Mouse (Mus musculus): Measurements from ENCODE around the gene Alox15. TPM values are rescaled to one million over a fixed set of nuclear protein-coding genes. Genes with fewer than 3 reads are reported as not detected.

The Alox15 gene
- total RNA-seq, 1 experiment from 2014 or later, result not detected

DNA sequence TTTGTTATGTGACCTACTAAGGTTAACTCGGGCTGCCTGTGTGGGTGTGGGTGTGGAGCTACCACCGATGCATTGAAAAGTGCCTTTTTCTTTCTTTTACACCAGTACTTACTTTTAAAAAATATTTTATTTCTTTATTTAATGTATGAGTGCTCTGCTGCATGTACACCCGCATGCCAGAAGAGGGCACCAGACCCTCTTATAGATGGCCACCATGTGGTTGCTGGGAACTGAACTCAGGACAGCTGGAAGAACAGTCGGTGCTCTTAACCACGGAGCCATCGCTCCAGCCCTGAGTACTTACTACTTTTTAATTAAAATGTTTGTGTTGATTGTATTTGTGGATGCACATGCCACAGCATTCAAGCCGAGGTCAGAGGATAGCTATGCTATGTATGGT, 38.0 kb downstream of the Alox15 start:
- 0 out of 2 replicates have a peak, but pooled peaks have one; percentile 47 for ATAC-seq (replicated peaks; ENCODE audit: low read depth, poor library complexity, severe bottlenecking)

DNA sequence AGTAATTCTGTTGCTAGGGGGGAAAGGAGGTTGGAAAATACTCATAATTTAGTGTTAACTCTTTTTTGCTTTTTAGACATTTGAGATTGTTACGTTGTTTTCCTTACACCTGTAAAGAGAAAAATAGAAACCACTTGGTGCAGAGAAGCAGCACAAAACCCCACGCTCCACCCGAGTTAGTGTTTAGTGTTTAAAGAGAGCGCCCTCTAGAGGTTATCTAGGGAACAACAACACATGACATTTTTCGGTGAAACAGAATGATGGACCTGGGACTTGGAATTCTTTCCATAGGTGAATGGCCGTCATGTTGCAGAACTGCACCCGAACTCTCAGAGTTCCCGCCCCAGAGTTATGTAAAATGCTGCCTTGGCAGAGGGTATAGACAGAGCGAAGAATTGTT, 42.5 kb downstream of the Alox15 start:
- no peak for ATAC-seq (replicated peaks; ENCODE audit: low read depth, poor library complexity, severe bottlenecking)

DNA sequence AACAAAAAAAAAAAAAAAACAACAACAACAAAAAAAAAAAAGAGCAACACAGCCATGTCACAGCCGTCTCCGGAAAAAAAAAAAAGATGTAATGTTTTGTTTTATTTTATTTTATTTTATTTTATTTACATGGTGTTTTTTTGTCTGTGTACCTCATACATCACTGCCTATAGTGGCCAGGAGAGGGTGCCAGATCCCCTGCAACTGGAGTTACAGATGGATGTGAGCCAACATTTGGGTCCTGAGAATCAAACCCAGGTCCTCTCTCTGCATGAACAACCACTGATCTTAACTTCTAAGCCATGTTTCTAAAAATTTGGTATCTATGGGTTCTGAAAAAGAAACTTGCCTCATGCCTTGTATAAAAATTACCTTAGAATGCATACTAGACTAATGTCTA, 43.5 kb downstream of the Alox15 start:
- no peak for ATAC-seq (replicated peaks; ENCODE audit: low read depth, poor library complexity, severe bottlenecking)

DNA sequence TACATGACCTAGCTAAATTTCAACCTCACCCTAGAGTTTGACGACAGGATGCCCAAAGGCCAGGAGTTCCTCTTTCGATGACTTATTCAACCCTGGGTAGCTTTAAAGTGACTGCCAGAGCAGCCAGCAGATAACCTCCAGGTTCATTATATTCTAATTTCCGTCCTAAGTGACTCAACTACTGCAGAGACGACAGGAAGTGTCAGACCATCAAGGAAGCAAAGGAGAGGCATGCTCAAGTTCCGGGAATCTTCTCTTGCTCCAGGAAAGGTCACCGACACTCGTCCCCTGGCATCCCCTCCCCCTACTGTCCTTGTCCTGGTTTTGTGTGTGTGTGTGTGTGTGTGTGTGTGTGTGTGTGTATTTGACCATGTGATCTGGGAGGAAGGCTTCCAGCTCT, 45.7 kb downstream of the Alox15 start:
- peak; percentile 79 for ATAC-seq (replicated peaks; ENCODE audit: low read depth, poor library complexity, severe bottlenecking)

DNA sequence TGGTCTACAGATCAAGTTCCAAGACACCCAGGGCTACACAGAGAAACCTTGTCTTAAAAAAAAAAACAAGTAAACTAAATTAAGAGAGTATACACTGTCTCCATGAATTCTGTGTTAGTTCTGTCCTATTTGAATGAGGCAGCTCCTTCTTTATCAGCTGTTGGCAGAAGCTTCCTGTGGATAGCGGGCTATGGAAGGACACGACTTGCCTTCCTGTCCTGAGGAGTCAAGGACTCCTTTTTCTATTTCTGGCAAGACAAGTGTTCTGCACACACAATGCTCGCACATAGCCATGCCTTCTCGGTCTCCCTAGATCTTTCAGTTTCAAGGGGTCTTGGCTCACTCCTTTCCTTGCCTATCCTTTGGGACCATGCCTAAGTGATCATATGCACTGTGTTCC, 49.5 kb downstream of the Alox15 start:
- peak; percentile 50 for ATAC-seq (replicated peaks; ENCODE audit: low read depth, poor library complexity, severe bottlenecking)

DNA sequence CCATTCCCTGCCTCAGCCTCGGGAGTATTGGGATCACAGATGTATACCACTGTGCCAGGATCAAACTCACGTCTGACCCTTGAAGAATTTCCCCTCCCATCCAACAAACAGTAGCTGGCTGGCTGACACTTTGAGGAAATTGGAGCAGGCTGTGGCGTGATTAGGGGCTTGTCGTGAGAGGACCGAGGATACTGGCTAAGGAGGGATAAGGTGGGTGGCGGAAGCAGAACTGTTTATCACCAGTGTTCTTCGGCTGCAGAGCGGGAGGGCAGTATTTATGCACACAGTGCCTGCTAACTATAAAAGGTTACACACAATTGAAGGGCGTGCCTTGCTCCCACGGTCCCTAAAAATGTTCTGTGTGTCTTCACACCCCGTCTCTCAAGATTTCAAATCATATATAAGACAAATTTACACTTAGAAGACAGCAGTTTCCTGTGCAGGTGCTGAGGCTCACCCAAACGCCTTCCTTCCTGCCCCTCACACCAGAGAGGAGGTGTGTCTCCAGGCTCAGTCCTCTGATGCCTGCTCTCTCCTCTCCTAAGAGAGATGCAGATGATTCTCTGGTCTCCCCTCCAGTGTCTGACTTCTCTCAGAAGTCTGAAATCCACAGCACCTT, 53.9 kb downstream of the Alox15 start:
- ATAC-seq (replicated peaks; ENCODE audit: low read depth, poor library complexity, severe bottlenecking), result peak; percentile 91

DNA sequence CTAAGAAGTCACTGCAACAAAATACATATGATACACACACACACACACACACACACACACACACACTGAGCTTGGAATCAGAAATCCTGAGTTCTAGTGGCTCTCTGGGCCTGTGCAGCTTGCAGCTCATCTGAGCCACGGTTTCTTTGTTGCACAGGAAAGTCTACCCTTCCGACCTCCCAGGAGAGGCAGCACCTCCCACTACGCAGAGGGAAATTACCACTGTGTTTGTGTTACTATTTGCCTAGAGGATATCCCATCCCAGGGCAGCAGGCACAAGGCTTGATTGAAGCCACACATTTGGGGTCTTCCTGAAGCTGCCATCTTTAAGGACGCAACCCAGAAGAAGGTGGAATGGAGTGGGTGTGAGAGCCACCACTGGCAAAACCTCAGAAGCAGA, 54.4 kb downstream of the Alox15 start:
- ATAC-seq (replicated peaks; ENCODE audit: low read depth, poor library complexity, severe bottlenecking), result no peak

Other genes with a start within 250 kb of the Alox15 start
- 1.1 and 1.5 TPM in 2 replicates for gene Mgl2, start 221.7 kb downstream of the Alox15 start, total RNA-seq (2017)
- 7.7 and 7.9 TPM in 2 replicates for gene Clec10a, start 195.8 kb downstream of the Alox15 start, total RNA-seq (2017)
- gene Slc16a11, start 139.3 kb downstream of the Alox15 start, total RNA-seq (2017), result 0.49 and 0.78 TPM in 2 replicates
- 4.1 and 4.8 TPM in 2 replicates for gene Slc16a13, start 131.0 kb downstream of the Alox15 start, total RNA-seq (2017)
- 0.41 and 0.82 TPM in 2 replicates for gene Bcl6b, start 122.2 kb downstream of the Alox15 start, total RNA-seq (2017)
- gene 0610010K14Rik, start 114.1 kb downstream of the Alox15 start, total RNA-seq (2017), result 43.5 and 49.9 TPM in 2 replicates
- not detected in 2 replicates for gene Gm21988, start 112.2 kb downstream of the Alox15 start, total RNA-seq (2017)
- gene Rnasek, start 112.2 kb downstream of the Alox15 start, total RNA-seq (2017), result 25.7 and 49.9 TPM in 2 replicates
- 0.37 TPM in 1 of 2 replicates, not detected in the other for gene Alox12, start 96.7 kb downstream of the Alox15 start, total RNA-seq (2017)
- not detected in 2 replicates for gene Alox12e, start 29.4 kb downstream of the Alox15 start, total RNA-seq (2017)
- 13.4 and 16.5 TPM in 2 replicates for gene Pelp1, start 58.0 kb upstream of the Alox15 start, total RNA-seq (2017)
- 43.6 and 46.6 TPM in 2 replicates for gene Arrb2, start 80.6 kb upstream of the Alox15 start, total RNA-seq (2017)
- gene Med11, start 99.9 kb upstream of the Alox15 start, total RNA-seq (2017), result 36.3 and 43.1 TPM in 2 replicates
- not detected in 2 replicates for gene Zmynd15, start 107.4 kb upstream of the Alox15 start, total RNA-seq (2017)
- gene Cxcl16, start 108.0 kb upstream of the Alox15 start, total RNA-seq (2017), result not detected in 2 replicates
- not detected in 2 replicates for gene Tm4sf5, start 153.2 kb upstream of the Alox15 start, total RNA-seq (2017)
- gene Vmo1, start 162.6 kb upstream of the Alox15 start, total RNA-seq (2017), result not detected in 2 replicates
- not detected in 2 replicates for gene Gltpd2, start 167.2 kb upstream of the Alox15 start, total RNA-seq (2017)
- 218 and 223 TPM in 2 replicates for gene Psmb6, start 173.3 kb upstream of the Alox15 start, total RNA-seq (2017)
- gene Gm40193, start 180.9 kb upstream of the Alox15 start, total RNA-seq (2017), result not detected in 2 replicates
- gene Pld2, start 188.0 kb upstream of the Alox15 start, total RNA-seq (2017), result 1.2 and 2.7 TPM in 2 replicates
- gene Mink1, start 210.8 kb upstream of the Alox15 start, total RNA-seq (2017), result 30.8 and 33.5 TPM in 2 replicates

Measured in common myeloid progenitor, adult 5-6 weeks (primary cell).